Mouse (Mus musculus) CH12.LX (cell line): ENCODE measurements around the gene Elp6.

Experiments
- BHLHE40 ChIP-seq: IDR thresholded peaks from 2 replicates; pipeline ENCODE4 v1.6.1; 2011; ENCODE audit warnings: mild to moderate bottlenecking, low read depth, low read length, improper control_type of control experiment
- CTCF ChIP-seq, 2 experiments: IDR thresholded peaks in 1 of 2; conservative IDR thresholded peaks in 1 of 2; 2 replicates each; pipeline ENCODE4 v1.5.1; 2011 to 2012; ENCODE audit warnings: low read depth in 2 of 2, low read length in 2 of 2, improper control_type of control experiment in 1 of 2, inconsistent platforms in 1 of 2, mild to moderate bottlenecking in 1 of 2, moderate library complexity in 1 of 2
- E2F4 ChIP-seq: IDR thresholded peaks from 2 replicates; pipeline ENCODE4 v1.6.1; 2011; ENCODE audit warnings: low read depth, low read length, improper control_type of control experiment; ENCODE audit not compliant: insufficient replicate concordance
- EP300 ChIP-seq: IDR thresholded peaks from 2 replicates; pipeline ENCODE4 v1.6.1; 2011; ENCODE audit warnings: low read length, improper control_type of control experiment
- MAFK ChIP-seq: IDR thresholded peaks from 2 replicates; pipeline ENCODE4 v1.6.1; 2011; ENCODE audit warnings: low read length, improper control_type of control experiment; ENCODE audit not compliant: insufficient replicate concordance
- MEF2A ChIP-seq: IDR thresholded peaks from 2 replicates; pipeline ENCODE4 v1.6.1; 2014; ENCODE audit warnings: low read depth, mild to moderate bottlenecking, inconsistent platforms, low read length, improper control_type of control experiment, borderline replicate concordance
- NRF1 ChIP-seq: IDR thresholded peaks from 2 replicates; pipeline ENCODE4 v1.6.1; 2014; ENCODE audit warnings: low read depth, mild to moderate bottlenecking, inconsistent platforms, low read length, improper control_type of control experiment, moderate library complexity
- POLR2A ChIP-seq: IDR thresholded peaks from 2 replicates; pipeline ENCODE4 v1.6.1; 2011; ENCODE audit warnings: low read depth, mild to moderate bottlenecking, improper control_type of control experiment, low read length
- POLR2AphosphoS2 ChIP-seq: IDR thresholded peaks from 2 replicates; pipeline ENCODE4 v1.6.1; 2011; ENCODE audit warnings: low read depth, low read length, improper control_type of control experiment
- RCOR1 ChIP-seq: conservative IDR thresholded peaks from 2 replicates; pipeline ENCODE4 v1.6.1; 2012; ENCODE audit warnings: low read depth, mild to moderate bottlenecking, inconsistent platforms, low read length, improper control_type of control experiment
- UBTF ChIP-seq: IDR thresholded peaks from 2 replicates; pipeline ENCODE4 v1.6.1; 2012; ENCODE audit warnings: low read depth, mild to moderate bottlenecking, inconsistent platforms, low read length, improper control_type of control experiment, moderate library complexity
- ZC3H11A ChIP-seq: IDR thresholded peaks from 2 replicates; pipeline ENCODE4 v1.6.1; 2012; ENCODE audit warnings: low read depth, mild to moderate bottlenecking, inconsistent platforms, low read length, improper control_type of control experiment
- ZNF384 ChIP-seq: IDR thresholded peaks from 2 replicates; pipeline ENCODE4 v1.6.1; 2012; ENCODE audit warnings: low read depth, low read length, improper control_type of control experiment, inconsistent platforms

DNA sequence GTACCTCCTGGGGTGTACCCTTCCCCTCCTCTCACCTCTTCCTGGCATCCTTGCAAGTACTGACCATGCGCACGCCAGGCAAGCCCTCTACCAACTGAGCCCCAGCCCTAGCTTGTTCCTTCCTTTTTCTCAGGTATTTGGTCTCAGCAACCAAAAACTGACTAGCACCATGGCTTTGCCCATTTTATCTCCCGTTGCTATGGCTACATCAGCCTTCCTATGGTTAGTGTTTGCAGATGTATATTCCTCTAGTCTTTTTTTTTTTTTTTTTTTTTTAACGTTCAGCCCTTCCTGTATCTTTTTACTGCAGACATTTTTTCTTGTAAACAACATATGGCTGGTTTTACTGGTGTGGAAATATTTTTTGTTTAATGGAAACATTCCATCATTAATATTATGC is 31.5 kb upstream of the Elp6 start:
- no peak for TF ChIP-seq CTCF (conservative IDR thresholded peaks at IDR 0.05 in 1 of 2, IDR thresholded peaks at IDR 0.05 in 1 of 2; ENCODE audit: low read depth in 2 of 2, low read length in 2 of 2)
- TF ChIP-seq POLR2AphosphoS2 = no peak
- no peak for TF ChIP-seq EP300
- no peak for TF ChIP-seq RCOR1
- TF ChIP-seq POLR2A = no peak
- no peak for TF ChIP-seq ZC3H11A
- TF ChIP-seq NRF1 = no peak
- TF ChIP-seq BHLHE40 = no peak
- no peak for TF ChIP-seq E2F4
- no peak for TF ChIP-seq ZNF384
- no peak for TF ChIP-seq MEF2A
- no peak for TF ChIP-seq MAFK
- no peak for TF ChIP-seq UBTF
